Mouse (Mus musculus) hindbrain, embryonic 15.5 days (tissue): ENCODE measurements around the gene Ankrd40. TPM values are rescaled to one million over a fixed set of nuclear protein-coding genes. Genes with fewer than 3 reads are reported as not detected.

Experiments
- ATAC-seq: fragments of 200-750 bp; cut with Nextera tagmentation; 2 replicates; pipeline ENCODE4 v1.8.0; 2017; ENCODE audit warnings: low read depth, moderate number of reproducible peaks, moderate TSS enrichment; ENCODE audit not compliant: low FRiP score
- H3K27ac ChIP-seq: fragments of 300-500 bp; sonication (generic); replicated peaks from 2 replicates; pipeline ENCODE4 v1.5.1; 2015; ENCODE audit warnings: mild to moderate bottlenecking, inconsistent platforms
- H3K27me3 ChIP-seq: fragments of 300-500 bp; sonication (generic); 2 replicates; pipeline ENCODE4 v1.6.1; 2015; ENCODE audit warnings: control low read depth, inconsistent platforms
- H3K36me3 ChIP-seq: fragments of 300-500 bp; sonication (generic); 2 replicates; pipeline ENCODE4 v1.6.1; 2015; ENCODE audit warnings: control low read depth, inconsistent platforms
- H3K4me1 ChIP-seq: fragments of 300-500 bp; sonication (generic); replicated peaks from 2 replicates; pipeline ENCODE4 v1.6.1; 2015; ENCODE audit warnings: control low read depth, inconsistent platforms
- H3K4me2 ChIP-seq: fragments of 300-500 bp; sonication (generic); 2 replicates; pipeline ENCODE4 v1.6.1; 2015; ENCODE audit warnings: moderate library complexity, mild to moderate bottlenecking, inconsistent platforms
- H3K4me3 ChIP-seq: fragments of 300-500 bp; sonication (generic); 2 replicates; pipeline ENCODE4 v1.5.1; 2015; ENCODE audit warnings: mild to moderate bottlenecking, inconsistent platforms
- H3K9ac ChIP-seq: fragments of 300-500 bp; sonication (generic); 2 replicates; pipeline ENCODE4 v1.6.1; 2015; ENCODE audit warnings: inconsistent platforms
- H3K9me3 ChIP-seq: fragments of 300-500 bp; sonication (generic); 2 replicates; pipeline ENCODE4 v1.6.1; 2016; ENCODE audit warnings: control low read depth, inconsistent platforms
- WGBS: fragments of 180-500 bp; shearing (Covaris S2); methylation state at CpG from one replicate; pipeline ENCODE4 v1.1.7; 2015; 5-methylcytosine and 5-hydroxymethylcytosine counted together
- polyA plus RNA-seq: library from polyadenylated mRNA; unstranded; fragments of >200 nt; fragmentation: Nextera tagmentation; extraction: Ambion mirVana; gene quantifications from 2 replicates; pipeline ENCODE4 v1.2.1, GENCODE M21; 2015

Ankrd40 gene
- polyA plus RNA-seq, 1 experiment from 2014 or later: 18.3 TPM

DNA sequence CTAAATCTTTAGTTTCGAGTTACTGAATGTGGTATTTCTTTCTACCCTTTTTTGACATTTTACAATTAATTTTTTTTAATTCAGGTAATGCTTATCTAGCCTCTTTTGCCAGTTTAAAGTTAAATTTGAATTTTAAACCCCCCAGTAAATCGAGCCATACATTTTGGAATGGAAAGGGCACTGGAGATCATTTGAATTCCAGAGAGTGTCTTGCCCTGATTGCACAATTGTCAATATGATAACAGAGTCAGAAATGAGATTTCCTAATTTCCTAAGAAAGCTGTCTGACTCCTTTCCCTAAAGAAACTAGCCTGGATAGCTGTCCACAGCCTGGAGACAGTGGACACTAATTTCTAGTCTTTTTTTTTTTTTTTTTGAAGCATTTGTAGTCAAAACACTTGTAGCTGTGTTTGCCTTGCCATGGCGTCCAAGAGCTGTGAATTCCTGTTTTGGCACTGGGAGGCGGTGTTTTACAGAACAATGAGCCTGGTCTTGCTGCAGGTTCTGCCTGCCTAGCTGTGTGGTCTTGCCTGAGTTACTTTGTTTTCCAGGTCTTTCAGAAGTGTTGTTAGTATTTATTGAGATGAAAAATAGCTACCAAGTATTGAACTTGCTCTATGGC is 1.6 kb downstream of the Ankrd40 start:
- no peak for ATAC-seq
- H3K27me3 ChIP-seq: no peaks in the 10 kb centered on the region
- H3K27ac ChIP-seq: 0 out of 2 replicates have a peak overlapping the region, but pooled peaks have one; percentile 99
- 41% methylated on average over 4 of the region's 4 CpGs for WGBS
- peaks cover 42% of the 10 kb centered on the region for H3K4me1 ChIP-seq
- H3K4me2 ChIP-seq: peak overlapping the region; percentile 85
- H3K36me3 ChIP-seq: peaks cover 2% of the 10 kb centered on the region
- no peak overlapping the region for H3K9ac ChIP-seq
- no peaks in the 10 kb centered on the region for H3K9me3 ChIP-seq
- 0 out of 2 replicates have a peak overlapping the region, but pooled peaks have one; percentile 76 for H3K4me3 ChIP-seq

GRCm38 (mm10) chr11:94330211-94330610 is 2.4 kb downstream of the Ankrd40 start:
- H3K27me3 ChIP-seq: no peaks in the 10 kb centered on the region
- H3K36me3 ChIP-seq: peaks cover 6% of the 10 kb centered on the region
- H3K4me3 ChIP-seq: no peak overlapping the region
- H3K4me1 ChIP-seq: peaks cover 42% of the 10 kb centered on the region
- no peak overlapping the region for H3K9ac ChIP-seq
- H3K4me2 ChIP-seq: peak overlapping the region; percentile 85; the same call in 1 of the 2 replicates
- no peak overlapping the region for H3K27ac ChIP-seq
- H3K9me3 ChIP-seq: no peaks in the 10 kb centered on the region
- WGBS: 93% methylated on average over 3 of the region's 3 CpGs
- ATAC-seq: no peak

GRCm38 (mm10) chr11:94332726-94333125 is 4.9 kb downstream of the Ankrd40 start:
- Histone ChIP-seq H3K36me3 (peaks cover 19% of the 10 kb centered on the region), H3K27ac (no peak overlapping the region), H3K4me1 (peaks cover 33% of the 10 kb centered on the region), H3K4me2 (no peak overlapping the region), H3K27me3 (no peaks in the 10 kb centered on the region), H3K9me3 (no peaks in the 10 kb centered on the region), H3K9ac (no peak overlapping the region), H3K4me3 (no peak overlapping the region)
- no peak for ATAC-seq
- 85% methylated on average over 6 of the region's 6 CpGs for WGBS

DNA sequence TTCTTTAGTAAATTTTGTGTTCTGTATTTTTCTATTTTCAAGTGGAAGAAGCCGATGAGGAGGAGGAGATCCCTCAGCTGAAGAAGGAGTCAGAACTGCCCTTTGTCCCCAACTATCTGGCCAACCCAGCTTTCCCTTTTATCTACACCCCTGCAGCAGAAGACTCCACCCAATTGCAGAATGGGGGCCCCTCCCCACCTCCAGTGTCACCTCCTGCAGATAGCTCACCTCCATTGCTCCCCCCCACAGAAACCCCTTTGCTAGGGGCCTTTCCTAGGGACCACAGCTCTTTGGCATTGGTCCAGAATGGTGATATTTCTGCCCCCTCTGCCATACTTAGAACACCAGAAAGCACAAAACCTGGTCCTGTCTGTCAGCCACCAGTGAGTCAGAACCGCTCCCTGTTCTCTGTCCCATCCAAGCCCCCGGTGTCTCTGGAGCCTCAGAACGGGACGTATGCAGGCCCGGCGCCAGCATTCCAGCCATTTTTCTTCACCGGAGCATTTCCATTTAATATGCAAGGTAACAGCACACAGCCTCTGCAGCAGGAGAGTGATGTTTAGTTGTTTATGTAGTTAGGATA is 6.7 kb downstream of the Ankrd40 start:
- no peak for ATAC-seq
- H3K9me3 ChIP-seq: no peaks in the 10 kb centered on the region
- peaks cover 25% of the 10 kb centered on the region for H3K4me1 ChIP-seq
- no peak overlapping the region for H3K4me2 ChIP-seq
- H3K27ac ChIP-seq: no peak overlapping the region
- no peak overlapping the region for H3K4me3 ChIP-seq
- no peak overlapping the region for H3K9ac ChIP-seq
- H3K27me3 ChIP-seq: no peaks in the 10 kb centered on the region
- WGBS: 84% methylated on average over 8 of the region's 8 CpGs
- peaks cover 36% of the 10 kb centered on the region for H3K36me3 ChIP-seq

GRCm38 (mm10) chr11:94336551-94336950 is 8.8 kb downstream of the Ankrd40 start:
- H3K27me3 ChIP-seq: no peaks in the 10 kb centered on the region
- H3K4me1 ChIP-seq: peaks cover 13% of the 10 kb centered on the region
- H3K4me2 ChIP-seq: no peak overlapping the region
- H3K27ac ChIP-seq: no peak overlapping the region
- no peaks in the 10 kb centered on the region for H3K9me3 ChIP-seq
- peaks cover 46% of the 10 kb centered on the region for H3K36me3 ChIP-seq
- H3K9ac ChIP-seq: no peak overlapping the region
- ATAC-seq: no peak
- no peak overlapping the region for H3K4me3 ChIP-seq

DNA sequence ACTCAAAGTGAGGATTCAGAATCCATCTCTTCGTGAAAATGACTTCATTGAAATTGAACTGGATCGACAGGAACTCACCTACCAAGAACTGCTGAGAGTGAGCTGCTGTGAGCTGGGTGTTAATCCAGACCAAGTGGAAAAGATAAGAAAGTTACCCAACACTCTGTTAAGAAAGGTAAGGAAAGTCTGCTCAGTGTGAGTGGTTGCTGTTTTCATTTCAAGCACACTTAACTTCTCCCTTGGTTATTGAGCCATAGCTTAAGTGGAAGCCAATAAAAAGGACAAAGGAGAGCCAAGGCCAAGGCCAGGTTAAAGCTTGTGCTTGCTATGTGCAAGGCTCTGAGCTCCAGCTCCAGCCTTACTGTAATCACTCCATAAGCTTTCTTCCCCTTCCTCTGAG is 10.5 kb downstream of the Ankrd40 start:
- no peak for ATAC-seq
- Histone ChIP-seq H3K4me3 (no peak overlapping the region), H3K36me3 (peaks cover 46% of the 10 kb centered on the region), H3K4me2 (no peak overlapping the region), H3K27ac (no peak overlapping the region), H3K9me3 (no peaks in the 10 kb centered on the region), H3K9ac (no peak overlapping the region), H3K4me1 (peaks cover 20% of the 10 kb centered on the region), H3K27me3 (no peaks in the 10 kb centered on the region)
- WGBS: 89% methylated on average over 2 of the region's 2 CpGs

- no peak overlapping the region for H3K27ac ChIP-seq
- H3K27me3 ChIP-seq: no peaks in the 10 kb centered on the region
- 57% methylated on average over 18 of the region's 18 CpGs for WGBS
- peak; percentile 68; the same call in 1 of the 2 replicates for ATAC-seq
- H3K9me3 ChIP-seq: no peaks in the 10 kb centered on the region
- H3K9ac ChIP-seq: no peak overlapping the region
- H3K4me1 ChIP-seq: peaks cover 34% of the 10 kb centered on the region
- no peak overlapping the region for H3K4me2 ChIP-seq
- H3K36me3 ChIP-seq: peaks cover 39% of the 10 kb centered on the region
- no peak overlapping the region for H3K4me3 ChIP-seq
These were observed 12.2 kb downstream of the Ankrd40 start for GRCm38 (mm10) chr11:94339732-94340585.

GRCm38 (mm10) chr11:94340948-94341933 is 13.4 kb downstream of the Ankrd40 start:
- 55% methylated on average over 10 of the region's 10 CpGs for WGBS
- H3K4me3 ChIP-seq: no peak overlapping the region
- no peaks in the 10 kb centered on the region for H3K27me3 ChIP-seq
- H3K9ac ChIP-seq: no peak overlapping the region
- peaks cover 34% of the 10 kb centered on the region for H3K4me1 ChIP-seq
- no peak overlapping the region for H3K4me2 ChIP-seq
- no peak for ATAC-seq
- no peak overlapping the region for H3K27ac ChIP-seq
- peaks cover 31% of the 10 kb centered on the region for H3K36me3 ChIP-seq
- no peaks in the 10 kb centered on the region for H3K9me3 ChIP-seq

GRCm38 (mm10) chr11:94342114-94342905 is 14.5 kb downstream of the Ankrd40 start:
- Histone ChIP-seq H3K27me3 (no peaks in the 10 kb centered on the region), H3K36me3 (peaks cover 31% of the 10 kb centered on the region), H3K27ac (no peak overlapping the region), H3K4me3 (no peak overlapping the region), H3K4me2 (no peak overlapping the region), H3K4me1 (peaks cover 34% of the 10 kb centered on the region), H3K9ac (no peak overlapping the region), H3K9me3 (no peaks in the 10 kb centered on the region)
- ATAC-seq: no peak
- WGBS: 13% methylated on average over 13 of the region's 13 CpGs

GRCm38 (mm10) chr11:94343955-94344358 is 16.2 kb downstream of the Ankrd40 start:
- Histone ChIP-seq H3K27me3 (no peaks in the 10 kb centered on the region), H3K4me3 (no peak overlapping the region), H3K36me3 (peaks cover 15% of the 10 kb centered on the region), H3K9me3 (no peaks in the 10 kb centered on the region), H3K9ac (0 out of 2 replicates have a peak overlapping the region, but pooled peaks have one; percentile 2), H3K4me1 (peaks cover 34% of the 10 kb centered on the region), H3K27ac (peak overlapping the region; percentile 46; the same call in 1 of the 2 replicates), H3K4me2 (no peak overlapping the region)
- peak; percentile 54; the same call in 1 of the 2 replicates for ATAC-seq
- WGBS: 7% methylated on average over 5 of the region's 5 CpGs
